Mouse (Mus musculus) retina, embryonic 14.5 days (tissue): ENCODE measurements around the gene Hif3a.
A peak's percentile ranks its signal among the peaks of the same experiment; 100 is the strongest.

Source experiments
- DNase-seq: peaks from one replicate; pipeline ENCODE4 v3.0.0-alpha.2; 2015; ENCODE audit warnings: low spot score

Hif3a gene

GRCm38 (mm10) chr7:16991681-16992450, 70.4 kb downstream of the Hif3a start:
- peak; percentile 84 for DNase-seq

- DNase-seq, result no peak
Observed at GRCm38 (mm10) chr7:16990006-16990744, 72.1 kb downstream of the Hif3a start.

GRCm38 (mm10) chr7:16988405-16988804, 73.8 kb downstream of the Hif3a start:
- DNase-seq, result no peak

GRCm38 (mm10) chr7:16987541-16988149, 74.6 kb downstream of the Hif3a start:
- DNase-seq, result no peak

GRCm38 (mm10) chr7:16982859-16983568, 79.2 kb downstream of the Hif3a start, which contains the start of gene Gm42372:
Gene Gm42372 (plus strand): TSS chr7:16983086.
- peak; percentile 91 for DNase-seq
